Mouse (Mus musculus): ENCODE data around the gene Txn1. TPM values are rescaled to one million over a fixed set of nuclear protein-coding genes. Genes with fewer than 3 reads are reported as not detected.

Txn1 gene
- polyA plus RNA-seq, 1 experiment from 2014 or later, result 414 TPM

DNA sequence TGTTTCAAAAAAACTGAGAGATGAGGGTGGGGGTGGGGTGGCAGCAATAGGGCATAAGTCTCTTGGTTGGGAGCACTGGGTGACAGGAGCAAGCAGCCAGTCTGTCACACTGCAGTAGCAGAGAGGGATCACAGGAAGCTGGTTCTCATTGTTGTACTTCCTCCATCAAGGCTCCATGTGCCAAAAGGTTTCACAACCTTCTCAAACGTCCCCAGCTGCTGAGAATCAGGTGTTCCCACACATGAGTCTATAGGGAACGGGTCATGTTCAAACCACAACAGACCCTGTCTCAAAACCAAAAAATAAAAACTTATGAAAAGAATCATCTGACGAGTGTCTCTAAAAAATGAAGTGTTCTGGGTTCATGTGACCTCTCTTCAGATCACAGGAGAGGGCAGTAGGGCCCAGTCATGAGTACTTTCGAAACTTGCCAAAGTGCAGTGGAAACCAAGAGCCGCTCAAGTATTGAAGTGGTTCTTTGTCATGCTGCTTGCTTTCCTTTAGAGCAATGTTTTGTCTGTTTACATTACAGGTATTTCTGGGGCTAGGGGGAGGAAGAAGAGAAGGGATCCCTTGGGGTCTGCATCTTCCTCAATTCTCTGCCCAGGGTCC lies 25.5 kb downstream of the Txn1 start:
- no peak for ATAC-seq (replicated peaks; ENCODE audit: low FRiP score)

DNA sequence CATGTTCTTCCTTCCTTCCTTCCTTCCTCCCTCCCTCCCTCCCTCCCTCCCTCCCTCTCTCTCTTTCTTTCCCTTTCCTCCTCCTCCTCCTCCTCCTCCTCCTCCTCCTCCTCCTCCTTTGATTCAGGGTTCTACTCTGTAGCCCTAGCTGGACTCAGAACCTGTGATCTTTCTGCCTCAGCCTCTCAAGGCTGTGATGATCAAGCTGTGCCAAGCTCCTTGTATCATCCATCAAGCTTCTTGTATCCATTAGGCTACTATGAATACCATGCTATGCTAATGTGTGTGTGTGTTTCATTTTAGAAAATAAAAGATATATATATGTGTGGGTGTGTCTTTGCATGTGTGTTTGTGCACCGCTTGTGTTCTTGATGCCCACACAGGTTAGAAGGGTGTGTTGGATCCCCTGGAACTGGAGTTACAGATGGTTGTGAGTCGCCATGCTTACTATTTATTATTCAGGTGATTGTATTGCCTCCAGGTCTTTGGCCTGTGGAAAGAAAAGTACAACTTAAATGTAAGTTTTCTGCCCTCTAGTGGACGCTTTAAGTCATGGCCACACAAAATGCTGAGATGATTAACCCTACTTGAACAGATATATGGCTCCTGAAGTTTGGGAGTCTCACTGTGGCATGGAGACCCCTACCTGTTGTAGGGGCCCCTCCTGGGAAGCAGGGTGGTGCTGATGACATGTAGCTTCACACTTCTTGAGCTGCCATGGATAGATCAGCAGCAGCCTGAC lies 28.6 kb downstream of the Txn1 start:
- H3K36me3 ChIP-seq (ENCODE audit: control insufficient read depth, insufficient read depth, low read length), result no peaks in the 10 kb centered on the region
- H3K27me3 ChIP-seq (ENCODE audit: control insufficient read depth, insufficient read depth, low read length), result no peaks in the 10 kb centered on the region
- H3K9ac ChIP-seq (ENCODE audit: low read length), result no peak overlapping the region
- DNase-seq (ENCODE audit: low spot score) (no peak), ATAC-seq (replicated peaks; ENCODE audit: low FRiP score) (no peak)
- no peaks in the 10 kb centered on the region for H3K9me3 ChIP-seq (ENCODE audit: control insufficient read depth, low read length)
- H3K4me2 ChIP-seq (ENCODE audit: low read depth, low read length, severe bottlenecking), result no peak overlapping the region
- H3K4me1 ChIP-seq (replicated peaks; ENCODE audit: control insufficient read depth, insufficient read depth, low read length), result no peaks in the 10 kb centered on the region
- WGBS, result 24% methylated on average over 3 of the region's 3 CpGs
- H3K27ac ChIP-seq (ENCODE audit: low read depth, low read length), result no peak overlapping the region
- H3K4me3 ChIP-seq (ENCODE audit: low read depth, low read length), result no peak overlapping the region

More for the DNA sequence above, 25.5 kb downstream of the Txn1 start:
- Histone ChIP-seq H3K4me2 (ENCODE audit: low read depth, low read length, severe bottlenecking) (no peak overlapping the region), H3K36me3 (ENCODE audit: control insufficient read depth, insufficient read depth, low read length) (no peaks in the 10 kb centered on the region), H3K9ac (ENCODE audit: low read length) (no peak overlapping the region), H3K27ac (ENCODE audit: low read depth, low read length) (no peak overlapping the region), H3K27me3 (ENCODE audit: control insufficient read depth, insufficient read depth, low read length) (no peaks in the 10 kb centered on the region), H3K9me3 (ENCODE audit: control insufficient read depth, low read length) (no peaks in the 10 kb centered on the region), H3K4me1 (replicated peaks; ENCODE audit: control insufficient read depth, insufficient read depth, low read length) (no peaks in the 10 kb centered on the region), H3K4me3 (ENCODE audit: low read depth, low read length) (no peak overlapping the region)
- peak; percentile 19 for DNase-seq (ENCODE audit: low spot score)
- WGBS, result 81% methylated on average over 5 of the region's 5 CpGs

DNA sequence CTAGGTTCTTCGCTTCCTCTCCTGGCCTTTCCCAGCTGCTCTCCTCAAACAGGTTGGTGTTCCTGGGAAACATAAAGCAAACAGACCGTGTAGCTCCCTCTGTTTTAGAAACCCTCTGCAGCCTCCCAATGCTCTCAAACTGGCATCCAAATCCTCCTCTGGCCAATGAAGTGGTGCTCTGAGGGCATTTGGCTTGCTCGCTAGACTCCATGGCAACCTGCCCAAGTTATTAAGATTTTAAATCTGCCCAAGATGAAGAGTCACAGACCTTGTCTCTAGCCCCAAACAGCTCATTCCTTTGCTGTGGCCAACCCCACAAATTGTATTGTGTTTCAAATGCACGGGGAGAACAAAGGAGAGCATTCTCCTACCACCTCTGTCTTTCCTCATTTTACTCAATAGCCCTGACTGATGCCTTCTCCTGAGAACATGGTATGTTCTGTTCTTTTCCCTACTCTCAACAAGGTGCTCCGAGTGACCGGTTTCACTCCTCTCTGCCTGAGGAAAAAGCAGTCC lies 31.6 kb downstream of the Txn1 start:
- no peak for ATAC-seq (replicated peaks; ENCODE audit: low FRiP score)
- Histone ChIP-seq H3K27me3 (ENCODE audit: control insufficient read depth, insufficient read depth, low read length) (no peaks in the 10 kb centered on the region), H3K4me3 (ENCODE audit: low read depth, low read length) (no peak overlapping the region), H3K36me3 (ENCODE audit: control insufficient read depth, insufficient read depth, low read length) (no peaks in the 10 kb centered on the region), H3K9me3 (ENCODE audit: control insufficient read depth, low read length) (no peaks in the 10 kb centered on the region), H3K4me1 (replicated peaks; ENCODE audit: control insufficient read depth, insufficient read depth, low read length) (no peaks in the 10 kb centered on the region), H3K27ac (ENCODE audit: low read depth, low read length) (no peak overlapping the region), H3K9ac (ENCODE audit: low read length) (no peak overlapping the region), H3K4me2 (ENCODE audit: low read depth, low read length, severe bottlenecking) (no peak overlapping the region)
- WGBS, result 80% methylated on average over 6 of the region's 6 CpGs
- peak; percentile 23 for DNase-seq (ENCODE audit: low spot score)

DNA sequence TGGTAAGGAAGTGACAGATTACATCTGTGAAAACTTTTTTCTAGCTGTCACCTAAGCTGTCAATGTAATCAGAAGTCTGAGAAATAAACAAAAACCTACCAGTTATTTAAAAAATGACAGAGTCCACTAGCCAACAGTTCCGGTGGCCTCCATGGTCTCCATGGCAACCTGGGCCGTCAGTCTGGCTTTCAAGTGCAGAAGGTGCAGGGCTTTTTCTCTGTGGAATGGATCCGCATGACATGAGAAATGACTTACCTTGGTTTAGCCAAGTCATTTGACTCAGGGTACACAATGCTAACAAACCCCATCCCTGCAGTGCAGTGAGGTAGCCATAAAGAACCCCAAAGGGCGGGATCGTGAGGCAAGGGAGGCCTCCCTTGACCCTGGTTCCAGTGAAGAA lies 34.0 kb downstream of the Txn1 start:
- no peaks in the 10 kb centered on the region for H3K4me1 ChIP-seq (replicated peaks; ENCODE audit: control insufficient read depth, insufficient read depth, low read length)
- 51% methylated on average over 5 of the region's 5 CpGs for WGBS
- DNase-seq (ENCODE audit: low spot score) (no peak), ATAC-seq (replicated peaks; ENCODE audit: low FRiP score) (no peak)
- no peak overlapping the region for H3K9ac ChIP-seq (ENCODE audit: low read length)
- no peak overlapping the region for H3K4me2 ChIP-seq (ENCODE audit: low read depth, low read length, severe bottlenecking)
- no peaks in the 10 kb centered on the region for H3K27me3 ChIP-seq (ENCODE audit: control insufficient read depth, insufficient read depth, low read length)
- no peaks in the 10 kb centered on the region for H3K9me3 ChIP-seq (ENCODE audit: control insufficient read depth, low read length)
- H3K36me3 ChIP-seq (ENCODE audit: control insufficient read depth, insufficient read depth, low read length), result no peaks in the 10 kb centered on the region
- no peak overlapping the region for H3K27ac ChIP-seq (ENCODE audit: low read depth, low read length)
- H3K4me3 ChIP-seq (ENCODE audit: low read depth, low read length), result no peak overlapping the region

DNA sequence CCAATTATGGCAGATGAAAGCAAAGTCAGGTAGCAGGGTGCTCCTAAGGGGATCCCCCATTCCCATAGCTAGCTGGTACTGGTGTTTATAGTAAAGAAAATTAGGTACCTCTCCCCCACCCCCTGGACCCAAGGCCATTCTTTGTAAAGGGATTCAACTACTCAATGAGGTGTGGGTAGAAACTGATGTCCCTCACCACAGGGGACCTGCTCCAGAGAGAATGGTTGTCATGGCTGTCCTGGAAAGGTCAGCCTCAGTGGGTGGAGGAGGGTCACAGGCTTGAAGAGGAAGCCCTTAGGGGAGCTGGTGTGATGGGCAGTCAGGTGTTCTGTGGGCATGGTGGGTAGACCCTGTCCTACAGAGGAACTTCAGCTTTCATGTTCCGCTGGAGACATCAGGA lies 35.7 kb downstream of the Txn1 start:
- WGBS, result 71% methylated on average over 1 of the region's 1 CpGs
- no peak overlapping the region for H3K4me3 ChIP-seq (ENCODE audit: low read depth, low read length)
- no peaks in the 10 kb centered on the region; the same call in 1 of the 2 replicates for H3K27me3 ChIP-seq (ENCODE audit: control insufficient read depth, insufficient read depth, low read length)
- peak overlapping the region; percentile 18; the same call in 1 of the 2 replicates for H3K27ac ChIP-seq (ENCODE audit: low read depth, low read length)
- no peaks in the 10 kb centered on the region for H3K4me1 ChIP-seq (replicated peaks; ENCODE audit: control insufficient read depth, insufficient read depth, low read length)
- no peaks in the 10 kb centered on the region for H3K9me3 ChIP-seq (ENCODE audit: control insufficient read depth, low read length)
- H3K9ac ChIP-seq (ENCODE audit: low read length), result no peak overlapping the region
- ATAC-seq (replicated peaks; ENCODE audit: low FRiP score) (peak; percentile 18; the same call in 1 of the 2 replicates), DNase-seq (ENCODE audit: low spot score) (no peak)
- H3K4me2 ChIP-seq (ENCODE audit: low read depth, low read length, severe bottlenecking), result no peak overlapping the region
- no peaks in the 10 kb centered on the region for H3K36me3 ChIP-seq (ENCODE audit: control insufficient read depth, insufficient read depth, low read length)

DNA sequence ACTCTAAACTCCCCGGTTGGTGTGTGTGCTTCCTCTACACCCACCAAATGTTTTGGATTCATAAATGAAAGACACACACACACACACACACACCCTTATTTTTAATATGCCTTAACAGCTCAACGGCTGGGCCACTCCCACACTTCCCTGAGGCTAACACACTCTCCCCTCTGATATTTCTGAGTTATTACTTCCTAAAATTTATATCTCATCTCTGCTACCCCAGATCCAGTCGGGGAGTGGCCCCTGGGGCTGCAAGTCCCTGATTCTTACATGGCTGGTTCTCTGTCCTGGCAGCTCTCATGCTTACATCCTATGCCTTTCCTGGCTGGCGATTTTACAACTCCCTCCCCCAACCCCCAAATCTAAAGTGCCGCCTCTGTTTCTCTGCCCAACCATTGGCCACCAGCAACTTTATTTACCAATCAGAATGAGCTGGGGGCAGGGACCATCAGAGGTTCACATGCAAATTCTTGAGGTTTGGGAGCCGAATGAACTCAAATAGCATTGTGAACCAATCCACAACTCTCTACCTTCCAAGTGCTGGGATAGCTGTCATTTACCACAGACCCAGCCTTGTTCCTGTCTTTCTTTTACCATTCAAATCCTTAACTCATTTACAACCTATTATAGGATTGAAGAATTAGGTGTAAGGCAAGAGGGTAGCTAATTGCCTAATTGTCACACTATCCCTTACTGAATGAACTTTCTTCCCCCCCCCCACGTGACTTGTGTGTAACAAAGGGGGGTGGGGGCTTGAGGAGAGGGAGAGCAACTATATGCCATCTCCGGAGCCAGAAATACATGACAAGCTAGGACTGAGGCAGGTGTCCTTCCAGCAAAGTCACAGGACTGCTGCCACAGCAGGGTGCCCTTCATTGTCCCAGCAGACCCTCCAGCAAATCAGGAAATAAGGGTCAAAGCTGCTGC lies 36.5 kb downstream of the Txn1 start:
- ATAC-seq (replicated peaks; ENCODE audit: low FRiP score), result peak; percentile 72
- no peaks in the 10 kb centered on the region for H3K36me3 ChIP-seq (ENCODE audit: control insufficient read depth, insufficient read depth, low read length)
- no peak overlapping the region for H3K4me3 ChIP-seq (ENCODE audit: low read depth, low read length)
- WGBS, result 12% methylated on average over 8 of the region's 8 CpGs
- peak; percentile 62 for DNase-seq (ENCODE audit: low spot score)
- H3K9me3 ChIP-seq (ENCODE audit: control insufficient read depth, low read length), result no peaks in the 10 kb centered on the region
- H3K27me3 ChIP-seq (ENCODE audit: control insufficient read depth, insufficient read depth, low read length), result no peaks in the 10 kb centered on the region; the same call in 1 of the 2 replicates
- no peaks in the 10 kb centered on the region for H3K4me1 ChIP-seq (replicated peaks; ENCODE audit: control insufficient read depth, insufficient read depth, low read length)
- no peak overlapping the region for H3K4me2 ChIP-seq (ENCODE audit: low read depth, low read length, severe bottlenecking)
- H3K27ac ChIP-seq (ENCODE audit: low read depth, low read length), result no peak overlapping the region
- H3K9ac ChIP-seq (ENCODE audit: low read length), result no peak overlapping the region

DNA sequence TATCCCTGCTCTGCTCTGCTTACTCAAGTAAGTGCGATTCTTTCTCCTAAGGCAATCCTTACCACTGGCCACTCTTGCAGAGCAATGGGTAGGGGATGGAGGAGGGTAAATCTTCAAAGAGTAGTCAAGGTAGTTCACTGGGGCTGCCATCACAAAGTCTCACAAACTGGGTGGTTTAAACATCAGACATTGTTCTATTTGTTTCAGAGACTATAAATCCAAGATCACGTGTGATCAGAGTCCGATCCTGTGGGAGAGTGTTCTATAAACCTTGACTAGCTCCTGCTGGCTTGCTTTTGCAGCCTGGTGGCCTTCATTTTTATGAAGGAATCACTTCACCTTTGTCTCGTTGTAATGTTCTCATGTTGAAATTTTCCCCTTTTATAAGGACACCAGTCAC lies 39.5 kb downstream of the Txn1 start:
- no peak overlapping the region for H3K27ac ChIP-seq (ENCODE audit: low read depth, low read length)
- no peaks in the 10 kb centered on the region for H3K9me3 ChIP-seq (ENCODE audit: control insufficient read depth, low read length)
- H3K4me3 ChIP-seq (ENCODE audit: low read depth, low read length), result no peak overlapping the region
- H3K4me2 ChIP-seq (ENCODE audit: low read depth, low read length, severe bottlenecking), result no peak overlapping the region
- no peak overlapping the region for H3K9ac ChIP-seq (ENCODE audit: low read length)
- H3K27me3 ChIP-seq (ENCODE audit: control insufficient read depth, insufficient read depth, low read length), result no peaks in the 10 kb centered on the region; the same call in 1 of the 2 replicates
- 81% methylated on average over 4 of the region's 4 CpGs for WGBS
- DNase-seq (ENCODE audit: low spot score), result no peak
- H3K4me1 ChIP-seq (replicated peaks; ENCODE audit: control insufficient read depth, insufficient read depth, low read length), result no peaks in the 10 kb centered on the region
- no peak for ATAC-seq (replicated peaks; ENCODE audit: low FRiP score)
- H3K36me3 ChIP-seq (ENCODE audit: control insufficient read depth, insufficient read depth, low read length), result no peaks in the 10 kb centered on the region

DNA sequence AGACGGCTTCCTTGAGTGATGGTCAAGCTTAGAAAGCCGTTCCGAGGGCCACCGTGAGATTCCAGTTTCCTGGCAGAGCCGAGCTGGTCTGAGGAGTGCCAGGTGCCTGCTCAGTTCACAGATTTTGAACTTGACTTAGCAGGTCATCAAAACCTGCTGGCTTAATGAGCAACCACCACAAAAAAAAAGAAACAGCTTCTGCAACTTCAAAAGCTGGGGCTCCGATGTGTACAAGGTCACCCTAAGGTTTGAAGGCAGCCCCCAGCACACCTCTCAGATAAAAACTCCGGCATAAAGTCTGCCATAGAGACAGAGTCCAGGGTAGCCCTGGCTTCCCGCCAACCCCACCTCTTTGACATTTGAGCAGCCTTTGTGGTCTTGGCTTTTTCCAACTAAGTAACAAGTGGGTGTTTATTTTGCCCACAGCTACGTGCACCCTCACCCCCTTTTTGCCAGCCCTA lies 40.0 kb downstream of the Txn1 start, which contains the start of gene D630039A03Rik:
Gene D630039A03Rik, minus strand, starts transcription at position 97 of the 461 bp plus-strand sequence.
- no peak within 1 kb of the TSS for H3K27ac ChIP-seq (ENCODE audit: low read depth, low read length)

More for the DNA sequence above, 40.0 kb downstream of the Txn1 start, which contains the start of gene D630039A03Rik:
- H3K4me3 ChIP-seq (ENCODE audit: low read depth, low read length), result no peak within 1 kb of the TSS
- no peak for ATAC-seq (replicated peaks; ENCODE audit: low FRiP score)
- H3K36me3 ChIP-seq (ENCODE audit: control insufficient read depth, insufficient read depth, low read length), result no peaks in the 10 kb centered on the region
- 40% methylated on average over 9 of the region's 9 CpGs for WGBS
- no peaks in the 10 kb centered on the region for H3K9me3 ChIP-seq (ENCODE audit: control insufficient read depth, low read length)
- DNase-seq (ENCODE audit: low spot score), result no peak
- H3K4me2 ChIP-seq (ENCODE audit: low read depth, low read length, severe bottlenecking), result no peak within 1 kb of the TSS
- no peaks in the 10 kb centered on the region for H3K4me1 ChIP-seq (replicated peaks; ENCODE audit: control insufficient read depth, insufficient read depth, low read length)
- no peaks in the 10 kb centered on the region; the same call in 1 of the 2 replicates for H3K27me3 ChIP-seq (ENCODE audit: control insufficient read depth, insufficient read depth, low read length)
- no peak within 1 kb of the TSS for H3K9ac ChIP-seq (ENCODE audit: low read length)

Measured in forebrain, embryonic 11.5 days (tissue).